Mouse (Mus musculus) limb, embryonic 12.5 days (tissue): ENCODE measurements around the gene Asic2. TPM values are rescaled to one million over a fixed set of nuclear protein-coding genes. Genes with fewer than 3 reads are reported as not detected.

Experiments used
- ATAC-seq: fragments of 200-750 bp; cut with Nextera tagmentation; 2 replicates; pipeline ENCODE4 v1.8.0; 2017; ENCODE audit warnings: low read depth, moderate TSS enrichment; ENCODE audit not compliant: insufficient number of reproducible peaks, insufficient read depth, low FRiP score, low TSS enrichment
- H3K27ac ChIP-seq: fragments of 300-500 bp; sonication (generic); 2 replicates; pipeline ENCODE4 v1.5.1; 2016; ENCODE audit warnings: mild to moderate bottlenecking, moderate library complexity
- H3K27me3 ChIP-seq: fragments of 300-500 bp; sonication (generic); 2 replicates; pipeline ENCODE4 v1.6.1; 2016; ENCODE audit warnings: mild to moderate bottlenecking, moderate library complexity
- H3K36me3 ChIP-seq: fragments of 300-500 bp; sonication (generic); 2 replicates; pipeline ENCODE4 v1.6.1; 2016; ENCODE audit warnings: mild to moderate bottlenecking, moderate library complexity
- H3K4me1 ChIP-seq: fragments of 300-500 bp; sonication (generic); replicated peaks from 2 replicates; pipeline ENCODE4 v1.6.1; 2016
- H3K4me2 ChIP-seq: fragments of 300-500 bp; sonication (generic); 2 replicates; pipeline ENCODE4 v1.6.1; 2016; ENCODE audit warnings: mild to moderate bottlenecking, moderate library complexity
- H3K4me3 ChIP-seq: fragments of 300-500 bp; sonication (generic); replicated peaks from 2 replicates; pipeline ENCODE4 v1.5.1; 2016; ENCODE audit warnings: mild to moderate bottlenecking
- H3K9ac ChIP-seq: fragments of 300-500 bp; sonication (generic); replicated peaks from 2 replicates; pipeline ENCODE4 v1.6.1; 2016; ENCODE audit warnings: mild to moderate bottlenecking, moderate library complexity
- H3K9me3 ChIP-seq: fragments of 300-500 bp; sonication (generic); 2 replicates; pipeline ENCODE4 v1.6.1; 2016; ENCODE audit warnings: mild to moderate bottlenecking, moderate library complexity
- WGBS: fragments of 180-500 bp; shearing (Covaris S2); methylation state at CpG from one replicate; pipeline ENCODE4 v1.1.7; 2016; 5-methylcytosine and 5-hydroxymethylcytosine counted together
- polyA plus RNA-seq: library from polyadenylated mRNA; unstranded; fragments of >200 nt; fragmentation: Nextera tagmentation; extraction: Ambion mirVana; gene quantifications from 2 replicates; pipeline ENCODE4 v1.2.1, GENCODE M21; 2016

The Asic2 gene
- polyA plus RNA-seq, 1 experiment from 2014 or later = 0.51 TPM

GRCm38 (mm10) chr11:81570406-81570805 is 397.9 kb downstream of the Asic2 start:
- Histone ChIP-seq H3K4me1 (no peaks in the 10 kb centered on the region), H3K27me3 (no peaks in the 10 kb centered on the region), H3K9ac (no peak overlapping the region), H3K27ac (no peak overlapping the region), H3K36me3 (no peaks in the 10 kb centered on the region), H3K9me3 (no peaks in the 10 kb centered on the region), H3K4me2 (no peak overlapping the region), H3K4me3 (no peak overlapping the region)
- no peak for ATAC-seq
- 73% methylated on average over 3 of the region's 3 CpGs for WGBS

DNA sequence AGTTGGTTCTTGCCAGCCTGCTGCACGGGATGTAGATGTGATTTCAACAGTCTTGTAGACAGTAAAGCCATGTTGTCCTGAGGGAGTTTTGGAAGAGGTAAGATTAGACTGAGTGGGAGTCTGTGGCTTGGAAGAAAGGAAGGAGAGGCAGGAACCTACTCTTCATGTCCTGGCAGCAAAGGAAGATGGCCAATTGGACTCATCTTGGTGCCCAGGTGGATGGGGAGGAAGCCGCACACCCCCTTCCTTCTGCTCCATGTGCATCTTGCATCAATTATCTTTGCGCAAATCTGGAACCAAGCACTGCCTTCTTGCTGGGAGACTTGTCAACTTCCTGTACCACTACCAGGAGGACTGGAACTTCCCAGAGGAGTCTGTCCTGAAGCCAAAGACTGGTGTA is 403.4 kb downstream of the Asic2 start:
- no peak overlapping the region for H3K9ac ChIP-seq
- 89% methylated on average over 3 of the region's 3 CpGs for WGBS
- no peaks in the 10 kb centered on the region for H3K36me3 ChIP-seq
- no peak for ATAC-seq
- no peaks in the 10 kb centered on the region for H3K9me3 ChIP-seq
- no peaks in the 10 kb centered on the region for H3K27me3 ChIP-seq
- no peak overlapping the region for H3K4me2 ChIP-seq
- H3K27ac ChIP-seq = no peak overlapping the region
- H3K4me1 ChIP-seq = no peaks in the 10 kb centered on the region
- H3K4me3 ChIP-seq = no peak overlapping the region

DNA sequence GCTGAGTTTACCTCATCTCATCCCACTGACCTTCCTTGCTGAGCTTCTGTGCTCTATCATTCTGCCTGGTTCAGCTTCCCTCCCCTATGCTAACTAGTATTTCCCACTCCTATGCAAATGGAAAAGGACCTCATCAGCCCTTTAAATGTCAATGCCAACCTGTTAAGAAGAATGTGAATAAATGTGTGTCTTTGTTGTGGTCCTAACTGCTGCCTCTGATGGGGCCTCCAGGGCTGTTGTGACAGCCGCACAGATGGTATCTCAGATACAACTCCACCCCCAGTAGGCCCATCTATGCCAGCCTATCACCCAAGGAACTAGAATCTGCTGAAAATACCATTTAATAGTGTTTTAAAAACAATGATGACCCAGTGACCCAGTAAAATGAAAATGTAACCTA is 407.9 kb downstream of the Asic2 start:
- H3K27ac ChIP-seq = no peak overlapping the region
- H3K4me3 ChIP-seq = no peak overlapping the region
- WGBS = 90% methylated on average over 1 of the region's 1 CpGs
- no peaks in the 10 kb centered on the region for H3K27me3 ChIP-seq
- H3K4me1 ChIP-seq = no peaks in the 10 kb centered on the region
- H3K36me3 ChIP-seq = no peaks in the 10 kb centered on the region
- H3K9me3 ChIP-seq = no peaks in the 10 kb centered on the region
- H3K9ac ChIP-seq = no peak overlapping the region
- H3K4me2 ChIP-seq = no peak overlapping the region
- ATAC-seq = no peak

- Histone ChIP-seq H3K36me3 (no peaks in the 10 kb centered on the region), H3K9me3 (no peaks in the 10 kb centered on the region), H3K27ac (no peak overlapping the region), H3K4me2 (no peak overlapping the region), H3K4me1 (no peaks in the 10 kb centered on the region), H3K9ac (no peak overlapping the region), H3K27me3 (no peaks in the 10 kb centered on the region; the same call in 1 of the 2 replicates), H3K4me3 (no peak overlapping the region)
- no peak for ATAC-seq
- 86% methylated on average over 6 of the region's 6 CpGs for whole genome bisulfite sequencing
Measured at GRCm38 (mm10) chr11:81543189-81543588, 425.1 kb downstream of the Asic2 start.

DNA sequence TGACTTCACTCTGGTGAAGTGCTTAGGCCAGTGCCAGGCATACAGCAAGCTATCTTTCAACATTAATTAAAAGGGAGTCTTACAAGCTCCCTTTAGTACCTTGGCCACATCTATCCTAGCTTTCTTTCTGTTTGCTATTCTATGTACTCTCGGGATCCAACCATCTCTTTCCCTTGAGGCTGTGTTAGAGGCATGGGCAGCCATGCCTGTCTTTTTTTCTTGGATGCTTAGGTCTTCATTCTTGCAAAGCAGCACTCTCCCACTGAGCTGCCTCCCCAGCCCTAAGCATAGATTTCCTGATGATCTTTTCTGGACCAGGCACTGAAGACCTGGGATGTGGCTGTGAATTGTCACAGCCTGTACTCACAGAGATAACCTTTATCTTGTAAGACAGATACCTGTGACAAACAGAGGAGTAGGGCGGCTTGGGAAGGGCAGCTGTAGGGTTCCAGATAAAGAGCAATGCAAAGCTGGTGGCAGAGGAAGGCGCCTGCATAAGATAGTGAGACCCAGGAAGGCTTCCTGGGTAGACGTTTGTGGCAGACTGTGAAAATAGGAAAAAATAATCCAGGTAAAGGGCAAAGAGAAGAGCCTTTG is 433.0 kb downstream of the Asic2 start:
- Histone ChIP-seq H3K4me3 (no peak overlapping the region), H3K9me3 (no peaks in the 10 kb centered on the region), H3K27me3 (no peaks in the 10 kb centered on the region; the same call in 1 of the 2 replicates), H3K36me3 (no peaks in the 10 kb centered on the region), H3K27ac (no peak overlapping the region), H3K4me1 (peaks cover 12% of the 10 kb centered on the region), H3K4me2 (no peak overlapping the region), H3K9ac (no peak overlapping the region)
- WGBS = 74% methylated on average over 4 of the region's 4 CpGs
- ATAC-seq = no peak

GRCm38 (mm10) chr11:81534686-81535085 is 433.6 kb downstream of the Asic2 start:
- Histone ChIP-seq H3K4me1 (peaks cover 12% of the 10 kb centered on the region), H3K9me3 (no peaks in the 10 kb centered on the region), H3K4me2 (no peak overlapping the region), H3K27ac (no peak overlapping the region), H3K36me3 (no peaks in the 10 kb centered on the region), H3K27me3 (no peaks in the 10 kb centered on the region; the same call in 1 of the 2 replicates), H3K9ac (no peak overlapping the region), H3K4me3 (no peak overlapping the region)
- 14% methylated on average over 5 of the region's 5 CpGs for WGBS
- no peak for ATAC-seq

DNA sequence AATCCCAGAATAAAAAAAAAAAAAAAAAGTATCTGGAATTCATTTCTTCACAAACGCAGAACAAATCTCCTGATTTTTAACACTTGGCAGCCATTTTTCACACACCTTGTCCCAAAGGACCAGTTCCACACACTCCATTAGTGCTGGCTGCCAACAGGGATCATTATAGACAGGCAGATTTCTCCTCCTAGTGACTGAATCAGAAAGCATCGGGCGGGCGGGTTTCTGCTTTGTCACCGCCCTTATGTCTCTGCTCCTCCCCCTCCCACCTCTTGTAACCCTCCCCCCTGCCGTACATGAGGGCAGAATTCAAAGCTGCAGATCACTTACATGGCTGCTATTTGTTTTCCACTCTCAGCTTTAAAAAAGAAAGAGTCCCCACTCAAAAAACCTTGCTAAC is 436.4 kb downstream of the Asic2 start:
- Histone ChIP-seq H3K36me3 (no peaks in the 10 kb centered on the region), H3K9ac (no peak overlapping the region), H3K4me3 (no peak overlapping the region), H3K27me3 (no peaks in the 10 kb centered on the region; the same call in 1 of the 2 replicates), H3K9me3 (no peaks in the 10 kb centered on the region), H3K4me2 (0 out of 2 replicates have a peak overlapping the region, but pooled peaks have one; percentile 26), H3K4me1 (peaks cover 17% of the 10 kb centered on the region), H3K27ac (no peak overlapping the region; the same call in 1 of the 2 replicates)
- WGBS = 2% methylated on average over 6 of the region's 6 CpGs
- ATAC-seq = peak; percentile 68; the same call in 1 of the 2 replicates

DNA sequence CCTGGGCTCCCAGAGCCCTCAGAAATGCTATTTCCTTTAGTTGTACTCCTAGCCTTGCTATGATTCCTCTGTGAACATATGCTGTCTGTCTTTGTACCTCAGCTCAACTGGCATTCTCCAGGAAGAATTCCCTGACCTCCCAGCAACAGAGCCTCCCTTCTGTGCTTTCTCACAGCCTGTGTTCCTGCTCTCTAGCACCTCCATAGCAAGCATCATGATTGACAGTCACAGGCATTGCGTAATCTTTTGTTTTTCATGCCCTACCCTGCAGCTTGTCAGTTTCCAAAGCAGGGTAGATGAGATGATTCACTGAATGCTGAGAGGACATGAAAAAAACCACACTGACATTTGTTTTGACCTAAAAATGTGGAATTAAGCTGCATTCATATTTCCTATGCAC is 445.3 kb downstream of the Asic2 start:
- Histone ChIP-seq H3K36me3 (no peaks in the 10 kb centered on the region), H3K9me3 (no peaks in the 10 kb centered on the region), H3K4me3 (no peak overlapping the region), H3K27ac (no peak overlapping the region), H3K27me3 (0 out of 2 replicates have a peak, but pooled peaks cover 2% of the 10 kb centered on the region), H3K9ac (no peak overlapping the region), H3K4me1 (peaks cover 12% of the 10 kb centered on the region), H3K4me2 (no peak overlapping the region)
- no peak for ATAC-seq
- WGBS = 70% methylated on average over 1 of the region's 1 CpGs

- no peak overlapping the region for H3K4me2 ChIP-seq
- no peak overlapping the region for H3K27ac ChIP-seq
- H3K9ac ChIP-seq = no peak overlapping the region
- H3K27me3 ChIP-seq = peaks cover 7% of the 10 kb centered on the region; the same call in 1 of the 2 replicates
- H3K4me1 ChIP-seq = peaks cover 15% of the 10 kb centered on the region
- 88% methylated on average over 4 of the region's 4 CpGs for WGBS
- no peaks in the 10 kb centered on the region for H3K9me3 ChIP-seq
- no peak overlapping the region for H3K4me3 ChIP-seq
- no peaks in the 10 kb centered on the region for H3K36me3 ChIP-seq
- no peak for ATAC-seq
Measured at GRCm38 (mm10) chr11:81521881-81522280, 446.4 kb downstream of the Asic2 start.

DNA sequence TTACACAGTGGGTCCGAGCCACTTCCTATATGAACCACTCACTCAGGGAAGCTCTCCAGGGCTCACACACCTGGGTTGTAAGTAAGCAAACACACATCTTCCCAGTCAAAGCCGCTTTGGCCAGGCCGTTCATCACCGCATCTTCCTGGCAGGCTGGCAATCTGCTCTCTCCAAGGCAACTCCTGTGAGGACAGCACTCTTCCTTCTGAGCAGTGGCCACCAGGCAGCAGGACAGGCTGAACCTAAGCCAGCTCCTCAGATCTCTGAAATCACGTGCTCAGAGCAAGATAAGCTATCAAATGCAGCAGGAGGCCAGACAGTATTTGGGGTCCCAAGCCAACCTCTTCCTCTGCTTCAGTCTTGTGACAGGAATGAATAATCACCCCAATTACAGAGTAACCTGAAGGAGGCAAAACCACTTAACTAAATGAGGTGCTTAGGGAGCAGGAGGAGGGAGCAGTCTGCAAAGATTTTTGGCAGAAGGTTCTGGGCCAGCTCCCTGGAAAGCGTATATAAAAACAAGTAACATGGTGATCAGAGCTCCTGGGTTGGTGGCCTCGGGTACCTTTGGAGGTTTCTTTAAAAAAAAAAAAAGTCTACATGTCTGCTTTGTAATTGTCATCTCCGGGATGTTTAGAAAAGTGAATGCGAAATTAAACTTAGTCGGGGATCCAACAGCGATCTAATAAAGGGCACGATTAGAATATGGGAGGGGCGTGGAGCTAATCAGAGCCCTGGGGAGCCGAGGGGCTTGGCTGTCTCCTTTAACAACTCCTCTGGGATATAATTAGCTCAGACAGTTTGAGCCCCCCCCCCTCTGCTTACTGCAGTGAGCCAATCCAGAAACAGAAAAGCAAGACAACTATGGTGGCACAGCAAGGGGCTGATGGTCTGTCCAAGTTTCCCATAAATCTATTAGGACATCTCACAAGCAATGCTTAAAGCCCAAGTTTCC is 450.0 kb downstream of the Asic2 start:
- Histone ChIP-seq H3K27me3 (peaks cover 13% of the 10 kb centered on the region; the same call in 1 of the 2 replicates), H3K4me2 (peak overlapping the region; percentile 15; the same call in 1 of the 2 replicates), H3K9ac (no peak overlapping the region), H3K9me3 (no peaks in the 10 kb centered on the region), H3K4me3 (no peak overlapping the region), H3K27ac (no peak overlapping the region), H3K36me3 (no peaks in the 10 kb centered on the region), H3K4me1 (peaks cover 22% of the 10 kb centered on the region)
- 28% methylated on average over 14 of the region's 14 CpGs for WGBS
- ATAC-seq = no peak

GRCm38 (mm10) chr11:81515754-81516153 is 452.5 kb downstream of the Asic2 start:
- 77% methylated on average over 3 of the region's 3 CpGs for WGBS
- Histone ChIP-seq H3K9me3 (no peaks in the 10 kb centered on the region), H3K36me3 (no peaks in the 10 kb centered on the region), H3K4me1 (peaks cover 22% of the 10 kb centered on the region), H3K9ac (no peak overlapping the region), H3K4me2 (no peak overlapping the region), H3K4me3 (no peak overlapping the region), H3K27me3 (peaks cover 13% of the 10 kb centered on the region; the same call in 1 of the 2 replicates), H3K27ac (no peak overlapping the region)
- ATAC-seq = no peak
